Mouse (Mus musculus): ENCODE results near the gene Smyd3.

DNA sequence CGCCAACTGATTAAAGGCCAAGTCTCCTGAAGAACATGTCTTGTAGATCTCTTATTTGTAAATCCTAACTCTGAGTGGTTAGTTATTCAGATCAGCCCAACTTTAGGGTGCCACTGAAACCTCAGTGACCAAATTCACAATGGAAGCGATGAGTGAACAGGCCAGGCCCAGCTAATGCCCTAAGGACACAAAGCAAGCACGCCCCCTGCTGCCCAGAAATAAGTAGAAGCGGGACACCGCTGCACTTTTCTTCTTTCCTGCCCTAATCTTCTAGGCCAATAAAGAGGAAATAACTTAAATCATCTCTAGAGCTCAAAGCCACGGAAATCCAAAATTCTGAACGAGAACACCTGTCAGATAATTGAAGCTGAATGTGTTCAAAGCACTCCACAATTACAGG is 279.9 kb downstream of the Smyd3 start:
- TF ChIP-seq CTCF (IDR thresholded peaks at IDR 0.05; ENCODE audit: borderline replicate concordance, control insufficient read depth, extremely low read depth, insufficient read depth, low read length, poor library complexity) = no peak
- no peak for TF ChIP-seq POLR2A (IDR thresholded peaks at IDR 0.05; ENCODE audit: control insufficient read depth, extremely low read depth, insufficient read depth, low read length, poor library complexity)

All from thymus, adult 2 months (tissue).